ENCODE assay signal across 8 mouse cellular contexts in the genomic region with DNA sequence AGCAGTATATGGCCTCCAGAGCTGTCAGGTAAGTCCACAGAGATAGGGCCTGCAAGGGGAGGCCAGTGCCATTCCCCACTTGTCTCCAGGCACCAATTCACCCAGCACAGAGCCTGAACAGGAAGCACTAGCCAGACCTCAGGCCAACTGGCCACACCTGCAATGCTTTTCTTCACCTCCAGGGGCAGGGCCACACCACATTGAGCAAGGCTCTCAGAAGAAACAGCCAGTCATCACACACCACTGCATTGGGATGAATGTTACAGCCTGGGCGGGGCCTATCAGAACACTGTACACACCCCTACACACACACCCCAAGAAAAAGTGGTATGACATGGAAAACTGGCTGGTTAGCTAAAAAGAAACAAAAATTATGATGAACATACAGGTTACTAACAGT. TPM values are rescaled to one million over a fixed set of nuclear protein-coding genes. Genes with fewer than 3 reads are reported as not detected.
DNase-seq lines count a peak whose midpoint lies in the region; ATAC-seq and TF ChIP-seq lines count a peak whose summit lies in the region.

No protein-coding gene starts in this region.

- TF ChIP-seq CTCF in hindbrain, postnatal 0 days (IDR thresholded peaks at IDR 0.05; ENCODE audit: low read depth) = peak; percentile 67
- TF ChIP-seq CTCF in bone marrow macrophage, adult 2 months (IDR thresholded peaks at IDR 0.05; ENCODE audit: low read depth, low read length) = 0 out of 2 replicates have a peak, but pooled peaks have one; percentile 23

- no peak overlapping the region for H3K4me2 ChIP-seq in hindbrain, postnatal 0 days (ENCODE audit: low read depth, low read length)
- no peak overlapping the region for H3K4me2 ChIP-seq in hindbrain, embryonic 12.5 days (replicated peaks)

- H3K9me3 ChIP-seq in hindbrain, postnatal 0 days (ENCODE audit: low read length) = no peaks in the 10 kb centered on the region
- H3K9me3 ChIP-seq in hindbrain, embryonic 12.5 days (replicated peaks) = no peaks in the 10 kb centered on the region

- H3K27me3 ChIP-seq in hindbrain, postnatal 0 days (ENCODE audit: insufficient read depth, low read length) = no peaks in the 10 kb centered on the region
- H3K27me3 ChIP-seq in hindbrain, embryonic 12.5 days = no peaks in the 10 kb centered on the region; the same call in 1 of the 2 replicates

- no peak overlapping the region for H3K9ac ChIP-seq in hindbrain, postnatal 0 days (replicated peaks; ENCODE audit: low read length)
- no peak overlapping the region for H3K9ac ChIP-seq in hindbrain, embryonic 12.5 days

- no peak for DNase-seq in hindbrain, postnatal 0 days (ENCODE audit: low spot score)
- DNase-seq in ES-CJ7 (ENCODE audit: low read depth, low spot score) = peak; percentile 65
- DNase-seq in kidney, postnatal 25 days = peak; percentile 65 to 68
- peak; percentile 45 to 58 for DNase-seq in natural killer cell, adult 2 months (ENCODE audit: low spot score in 2 of 2)
- DNase-seq in left cerebral cortex, adult 18-20 months (ENCODE audit: low spot score in 2 of 2) = no peak
- no peak for DNase-seq in frontal cortex, adult 2 months (ENCODE audit: extremely low spot score in 1 of 2, low spot score in 1 of 2)

- WGBS in hindbrain, postnatal 0 days = 71% methylated on average over 1 of the region's 1 CpGs
- WGBS in hindbrain, embryonic 12.5 days = 81% methylated on average over 1 of the region's 1 CpGs

- H3K36me3 ChIP-seq in hindbrain, postnatal 0 days (ENCODE audit: insufficient read depth, low read length) = 0 out of 2 replicates have a peak, but pooled peaks cover 8% of the 10 kb centered on the region
- H3K36me3 ChIP-seq in hindbrain, embryonic 12.5 days = 0 out of 2 replicates have a peak, but pooled peaks cover 7% of the 10 kb centered on the region

- no peaks in the 10 kb centered on the region for H3K4me1 ChIP-seq in hindbrain, postnatal 0 days (ENCODE audit: insufficient read depth, low read length)
- H3K4me1 ChIP-seq in hindbrain, embryonic 12.5 days = 0 out of 2 replicates have a peak, but pooled peaks cover 4% of the 10 kb centered on the region
- peaks cover 8% of the 10 kb centered on the region for H3K4me1 ChIP-seq in bone marrow macrophage, adult 2 months (ENCODE audit: control insufficient read depth, insufficient read depth, low read length)

- ATAC-seq in hindbrain, postnatal 0 days = 0 out of 2 replicates have a peak, but pooled peaks have one; percentile 43
- no peak for ATAC-seq in hindbrain, embryonic 12.5 days (ENCODE audit: low FRiP score)

- no peak for TF ChIP-seq POLR2A in bone marrow macrophage, adult 2 months (IDR thresholded peaks at IDR 0.05; ENCODE audit: borderline replicate concordance, low read depth, low read length)

- H3K27ac ChIP-seq in hindbrain, postnatal 0 days = no peak overlapping the region
- no peak overlapping the region for H3K27ac ChIP-seq in hindbrain, embryonic 12.5 days
- H3K27ac ChIP-seq in bone marrow macrophage, adult 2 months (ENCODE audit: insufficient read depth, low read depth, low read length) = no peak overlapping the region

- no peak overlapping the region for H3K4me3 ChIP-seq in hindbrain, postnatal 0 days (ENCODE audit: low read length)
- no peak overlapping the region for H3K4me3 ChIP-seq in hindbrain, embryonic 12.5 days
- no peak overlapping the region for H3K4me3 ChIP-seq in bone marrow macrophage, adult 2 months (ENCODE audit: insufficient read depth, low read length)

RNA-seq across cellular contexts. Expression of a gene that starts 42.3 kb away (rescaled TPM):
- 69.9 and 75.5 TPM in 2 replicates for total RNA-seq in hindbrain, postnatal 0 days (2014; rRNA removed)
- polyA plus RNA-seq in hindbrain, postnatal 0 days (2015; fragmentation: Nextera tagmentation; extraction: Ambion mirVana) = 18.8 and 20.7 TPM in 2 replicates
- 29.0 and 30.1 TPM in 2 replicates for polyA plus RNA-seq in hindbrain, embryonic 12.5 days (2016; fragmentation: Nextera tagmentation; extraction: Ambion mirVana)
- 7.4 and 7.6 TPM in 2 replicates for polyA plus RNA-seq in bone marrow macrophage, adult 2 months (2012; ENCODE audit: insufficient read depth, insufficient read length, missing spikeins)
- total RNA-seq in left cerebral cortex, adult 18-20 months (2021) = 10 to 100 TPM; 63.7 to 63.9 TPM
- polyA plus RNA-seq in frontal cortex, adult 2 months (2012; rRNA removed) = 55.7 and 63.9 TPM in 2 replicates

Comparison
In these comparisons a context has a peak if more than half of its experiments do, and no peak if none do; other contexts are left out.
1. DNase-seq: peak in ES-CJ7 (single experiment), kidney, postnatal 25 days (2 of 2) and natural killer cell, adult 2 months (2 of 2); none in hindbrain, postnatal 0 days (single experiment), left cerebral cortex, adult 18-20 months (0 of 2) and frontal cortex, adult 2 months (0 of 2).